ENCODE assay signal across 8 mouse cellular contexts in the genomic region with DNA sequence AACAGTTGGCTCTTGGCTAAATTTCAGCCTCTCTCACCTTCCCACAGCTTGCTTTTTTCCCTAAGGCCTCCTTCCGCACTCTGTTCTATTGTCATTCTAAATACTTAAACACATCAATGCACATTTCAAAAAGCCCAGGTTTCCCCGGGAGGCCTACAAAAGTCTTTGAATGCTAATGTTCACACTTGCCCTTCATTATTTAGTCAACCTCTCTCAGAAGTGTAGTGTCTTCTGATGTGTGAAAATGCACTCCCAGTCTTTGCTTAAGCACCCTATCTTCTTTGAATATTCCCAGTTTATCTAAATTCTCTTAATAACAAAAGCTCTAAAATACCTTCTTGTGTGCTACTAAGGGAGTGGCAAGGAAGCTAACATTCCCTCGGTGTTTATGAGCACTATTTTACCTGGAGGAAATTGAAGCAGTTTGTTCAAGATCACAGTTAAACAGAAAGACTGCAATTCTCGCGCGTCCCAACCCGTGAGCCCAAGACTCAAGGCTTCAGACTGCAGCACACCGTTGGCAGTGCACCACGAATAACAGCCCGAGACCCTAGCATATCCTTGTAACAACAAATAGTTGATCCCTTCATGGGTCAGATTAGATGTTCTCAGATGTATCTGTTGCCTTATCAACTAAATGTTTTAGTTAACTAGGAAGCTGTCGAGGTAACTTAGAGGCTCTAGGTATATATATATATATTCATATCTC. TPM values are rescaled to one million over a fixed set of nuclear protein-coding genes. Genes with fewer than 3 reads are reported as not detected.
A peak's percentile ranks its signal among the peaks of the same experiment; 100 is the strongest.
DNase-seq lines count a peak whose midpoint lies in the region; ATAC-seq and TF ChIP-seq lines count a peak whose summit lies in the region.

No protein-coding gene starts in this region.

- H3K36me3 ChIP-seq in heart, embryonic 13.5 days, result peaks cover 3% of the 10 kb centered on the region; the same call in 1 of the 2 replicates
- H3K36me3 ChIP-seq in MEL (ENCODE audit: control insufficient read depth in 1 of 2, insufficient read depth in 2 of 2, low read length in 2 of 2), result peaks cover 0 to 21% of the 10 kb centered on the region in 2 experiments; a peak in 2 of 4 replicates
- no peaks in the 10 kb centered on the region for H3K36me3 ChIP-seq in forebrain, embryonic 14.5 days (ENCODE audit: control insufficient read depth, insufficient read depth, low read length)
- no peaks in the 10 kb centered on the region for H3K36me3 ChIP-seq in midbrain, embryonic 12.5 days

- no peak for TF ChIP-seq POLR2A in MEL (IDR thresholded peaks at IDR 0.05; ENCODE audit: control insufficient read depth in 1 of 2, insufficient read depth in 1 of 2, low read depth in 1 of 2, low read length in 2 of 2, poor library complexity in 1 of 2)

- intact Hi-C loops in left cerebral cortex, postnatal 25 days (cut with DNase I), result no loop called here

- H3K4me1 ChIP-seq in heart, embryonic 13.5 days, result peaks cover 30% of the 10 kb centered on the region
- peaks cover 10 to 19% of the 10 kb centered on the region in 2 experiments for H3K4me1 ChIP-seq in MEL (ENCODE audit: control insufficient read depth in 1 of 2, insufficient read depth in 2 of 2, low read length in 2 of 2)
- H3K4me1 ChIP-seq in forebrain, embryonic 14.5 days (ENCODE audit: control insufficient read depth, insufficient read depth, low read length), result peaks cover 30% of the 10 kb centered on the region
- peaks cover 32% of the 10 kb centered on the region for H3K4me1 ChIP-seq in midbrain, embryonic 12.5 days

- peak overlapping the region; percentile 95; the same call in 1 of the 2 replicates for H3K27ac ChIP-seq in heart, embryonic 13.5 days (replicated peaks)
- H3K27ac ChIP-seq in MEL (ENCODE audit: control insufficient read depth, low read depth, low read length), result no peak overlapping the region
- 0 out of 2 replicates have a peak overlapping the region, but pooled peaks have one; percentile 9 for H3K27ac ChIP-seq in forebrain, embryonic 14.5 days (ENCODE audit: low read depth, low read length)
- H3K27ac ChIP-seq in midbrain, embryonic 12.5 days (replicated peaks), result peak overlapping the region; percentile 95

- H3K4me2 ChIP-seq in heart, embryonic 13.5 days, result peak overlapping the region; percentile 83
- peak overlapping the region; percentile 87 for H3K4me2 ChIP-seq in forebrain, embryonic 14.5 days (ENCODE audit: low read length)
- H3K4me2 ChIP-seq in midbrain, embryonic 12.5 days (replicated peaks), result peak overlapping the region; percentile 76

- 49% methylated on average over 11 of the region's 11 CpGs for WGBS in heart, embryonic 13.5 days
- WGBS in forebrain, embryonic 14.5 days, result 23% methylated on average over 11 of the region's 11 CpGs
- 16% methylated on average over 11 of the region's 11 CpGs for WGBS in midbrain, embryonic 12.5 days

- no peak overlapping the region for H3K9ac ChIP-seq in heart, embryonic 13.5 days
- no peak overlapping the region for H3K9ac ChIP-seq in MEL (ENCODE audit: control insufficient read depth, low read depth, low read length, poor library complexity, severe bottlenecking)
- no peak overlapping the region; the same call in 1 of the 2 replicates for H3K9ac ChIP-seq in forebrain, embryonic 14.5 days (ENCODE audit: low read length)
- no peak overlapping the region for H3K9ac ChIP-seq in midbrain, embryonic 12.5 days (replicated peaks)

- TF ChIP-seq CTCF in MEL (IDR thresholded peaks at IDR 0.05 in 2 of 3, conservative IDR thresholded peaks at IDR 0.05 in 1 of 3; ENCODE audit: control insufficient read depth in 1 of 3, insufficient read depth in 1 of 3, low read depth in 2 of 3, low read length in 3 of 3, poor library complexity in 1 of 3, severe bottlenecking in 1 of 3), result no peak

- H3K27me3 ChIP-seq in heart, embryonic 13.5 days (replicated peaks), result no peaks in the 10 kb centered on the region
- H3K27me3 ChIP-seq in MEL (ENCODE audit: control insufficient read depth in 1 of 2, insufficient read depth in 2 of 2, low read length in 2 of 2), result no peaks in the 10 kb centered on the region
- H3K27me3 ChIP-seq in forebrain, embryonic 14.5 days (replicated peaks; ENCODE audit: control insufficient read depth, insufficient read depth, low read length), result no peaks in the 10 kb centered on the region
- no peaks in the 10 kb centered on the region for H3K27me3 ChIP-seq in midbrain, embryonic 12.5 days

- peaks cover 32% of the 10 kb centered on the region for H3K79me2 ChIP-seq in MEL (ENCODE audit: control insufficient read depth, insufficient read depth, low read length, poor library complexity)

- ATAC-seq in heart, embryonic 13.5 days (ENCODE audit: extremely low read depth, insufficient number of reproducible peaks, low FRiP score, low TSS enrichment), result no peak
- ATAC-seq in forebrain, embryonic 14.5 days, result no peak
- no peak for ATAC-seq in midbrain, embryonic 12.5 days (ENCODE audit: low FRiP score, low read depth)

- no peak for TF ChIP-seq RAD21 in MEL (IDR thresholded peaks at IDR 0.05; ENCODE audit: low read depth, low read length)

- TF ChIP-seq EP300 in MEL (IDR thresholded peaks at IDR 0.05; ENCODE audit: low read depth in 1 of 2, low read length in 2 of 2), result no peak; a peak in 1 of 4 replicates

- DNase-seq in heart, adult 11 months, result no peak
- peak; percentile 40 for DNase-seq in MEL (ENCODE audit: low read depth, low spot score)
- DNase-seq in forebrain, embryonic 14.5 days (ENCODE audit: low spot score), result peak; percentile 24
- no peak for DNase-seq in urinary bladder, postnatal 14 days (ENCODE audit: low spot score)
- no peak for DNase-seq in left cerebral cortex, postnatal 25 days (ENCODE audit: low spot score in 2 of 2)
- DNase-seq in urinary bladder, postnatal 4 days (ENCODE audit: low spot score in 2 of 2), result no peak

- H3K4me3 ChIP-seq in heart, embryonic 13.5 days, result peak overlapping the region; percentile 100; the same call in 1 of the 2 replicates
- H3K4me3 ChIP-seq in MEL (ENCODE audit: control insufficient read depth in 1 of 2, insufficient read depth in 1 of 2, low read depth in 2 of 2, low read length in 2 of 2), result no peak overlapping the region
- H3K4me3 ChIP-seq in forebrain, embryonic 14.5 days (ENCODE audit: low read depth, low read length), result peak overlapping the region; percentile 99
- peak overlapping the region; percentile 100 for H3K4me3 ChIP-seq in midbrain, embryonic 12.5 days

- no peaks in the 10 kb centered on the region for H3K9me3 ChIP-seq in heart, embryonic 13.5 days
- H3K9me3 ChIP-seq in MEL (replicated peaks; ENCODE audit: insufficient read depth, low read length), result no peaks in the 10 kb centered on the region
- H3K9me3 ChIP-seq in forebrain, embryonic 14.5 days (replicated peaks; ENCODE audit: control insufficient read depth, low read length), result no peaks in the 10 kb centered on the region
- H3K9me3 ChIP-seq in midbrain, embryonic 12.5 days, result no peaks in the 10 kb centered on the region

TF ChIP-seq in MEL, 35 proteins besides CTCF, POLR2A, EP300 and RAD21:
- TF ChIP-seq NRF1 (IDR thresholded peaks at IDR 0.05; ENCODE audit: insufficient read depth, low read depth, low read length, poor library complexity, severe bottlenecking) (no peak), CHD1 (IDR thresholded peaks at IDR 0.05; ENCODE audit: low read depth, low read length) (0 out of 2 replicates have a peak, but pooled peaks have one; percentile 46)

RNA-seq across cellular contexts. Expression of gene Uhrf2, which starts 1.2 kb away (rescaled TPM):
- polyA plus RNA-seq in heart, embryonic 13.5 days (2015; fragmentation: Nextera tagmentation; extraction: Ambion mirVana), result 45.0 and 45.4 TPM in 2 replicates
- total RNA-seq in MEL (2012; rRNA removed), result 18.0 and 19.8 TPM in 2 replicates
- 10 to 100 TPM in 1 of 2 experiments, not detected in 1; 19.0 TPM for polyA plus RNA-seq in MEL (2012; ENCODE audit: insufficient read depth in 1 of 2, insufficient read length in 2 of 2, low read depth in 1 of 2, low replicate concordance in 2 of 2, missing spikeins in 1 of 2)
- 54.6 and 56.6 TPM in 2 replicates for polyA plus RNA-seq in forebrain, embryonic 14.5 days (2014; fragmentation: Nextera tagmentation; extraction: Ambion mirVana)
- 88.1 and 92.8 TPM in 2 replicates for polyA plus RNA-seq in midbrain, embryonic 12.5 days (2016; fragmentation: Nextera tagmentation; extraction: Ambion mirVana)
- 10 to 100 TPM; 52.0 to 57.4 TPM for total RNA-seq in left cerebral cortex, postnatal 25 days (2021)

RNA-seq across cellular contexts. Expression of gene Trpd52l3, which starts 25.6 kb away (rescaled TPM):
- not detected in 2 replicates for polyA plus RNA-seq in heart, embryonic 13.5 days (2015; fragmentation: Nextera tagmentation; extraction: Ambion mirVana)
- not detected in 2 replicates for total RNA-seq in MEL (2012; rRNA removed)
- not detected for polyA plus RNA-seq in MEL (2012; ENCODE audit: insufficient read depth in 1 of 2, insufficient read length in 2 of 2, low read depth in 1 of 2, low replicate concordance in 2 of 2, missing spikeins in 1 of 2)
- not detected in 2 replicates for polyA plus RNA-seq in forebrain, embryonic 14.5 days (2014; fragmentation: Nextera tagmentation; extraction: Ambion mirVana)
- not detected in 2 replicates for polyA plus RNA-seq in midbrain, embryonic 12.5 days (2016; fragmentation: Nextera tagmentation; extraction: Ambion mirVana)
- total RNA-seq in left cerebral cortex, postnatal 25 days (2021), result not detected

Comparison
In these comparisons a context has a peak if more than half of its experiments do, and no peak if none do; other contexts are left out.
1. H3K4me3 ChIP-seq: peak in heart, embryonic 13.5 days (single experiment), forebrain, embryonic 14.5 days (single experiment) and midbrain, embryonic 12.5 days (single experiment); none in MEL (0 of 2).
2. DNase-seq: peak in MEL (single experiment) and forebrain, embryonic 14.5 days (single experiment); none in heart, adult 11 months (single experiment), urinary bladder, postnatal 14 days (single experiment), left cerebral cortex, postnatal 25 days (0 of 2) and urinary bladder, postnatal 4 days (0 of 2).
3. Peak in every context shown above with its lines, with median percentiles within 50 percentile points of each other: H3K4me2 ChIP-seq.